Mouse (Mus musculus): ENCODE data around the gene Cd274. TPM values are rescaled to one million over a fixed set of nuclear protein-coding genes. Genes with fewer than 3 reads are reported as not detected.

The Cd274 gene
- 100 to 1,000 TPM in 1 of 2 experiments, 10 to 100 TPM in 1; 80.5 to 102 TPM for total RNA-seq (2023)

GRCm38 (mm10) chr19:29366969-29367622, at the start of gene Cd274, which contains the start of gene Plgrkt:
Gene Cd274, plus strand, starts transcription at chr19:29367455.
Gene Plgrkt, minus strand, starts transcription at chr19:29367390.

DNA sequence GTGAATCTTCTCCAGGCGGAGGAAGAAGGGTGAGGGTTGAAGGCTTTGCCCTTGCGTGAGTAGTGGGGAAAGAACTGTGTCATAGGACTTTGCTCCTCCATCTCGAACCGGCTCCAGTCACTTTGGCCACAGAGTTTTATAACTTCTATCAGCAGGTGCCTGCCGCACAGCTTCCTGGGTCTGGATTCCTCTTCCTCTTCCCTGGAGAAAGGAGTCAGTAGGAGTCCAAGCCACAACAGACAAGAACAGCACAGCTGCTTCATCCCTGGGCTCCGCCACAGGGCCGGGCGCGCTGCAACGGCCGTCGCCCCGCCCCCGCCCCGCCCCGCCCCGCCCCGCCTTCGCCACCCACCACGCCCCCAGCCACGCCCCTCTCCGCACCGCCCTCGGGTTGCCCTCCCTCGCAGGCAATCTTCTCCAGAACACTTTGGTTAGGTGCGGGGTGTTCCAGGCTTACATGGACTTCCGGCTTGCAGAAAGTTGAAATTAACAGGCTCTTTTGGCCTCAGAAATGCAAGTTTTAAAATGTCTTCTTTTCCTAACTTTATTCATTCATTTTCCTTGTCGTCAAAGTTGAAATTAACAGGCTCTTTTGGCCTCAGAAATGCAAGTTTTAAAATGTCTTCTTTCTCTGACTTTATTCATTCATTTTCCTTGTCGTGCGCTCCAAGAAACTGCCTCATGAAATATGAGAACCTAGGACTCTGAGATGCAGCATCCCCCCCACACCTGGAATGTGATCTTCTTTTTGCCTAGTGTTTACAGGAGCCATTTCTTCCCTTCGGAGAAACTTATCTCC, 42.0 kb upstream of the Cd274 start, which contains the start of gene Insl6:
Insl6 (minus strand) TSS at position 304 of the 799 bp plus-strand sequence.

DNA sequence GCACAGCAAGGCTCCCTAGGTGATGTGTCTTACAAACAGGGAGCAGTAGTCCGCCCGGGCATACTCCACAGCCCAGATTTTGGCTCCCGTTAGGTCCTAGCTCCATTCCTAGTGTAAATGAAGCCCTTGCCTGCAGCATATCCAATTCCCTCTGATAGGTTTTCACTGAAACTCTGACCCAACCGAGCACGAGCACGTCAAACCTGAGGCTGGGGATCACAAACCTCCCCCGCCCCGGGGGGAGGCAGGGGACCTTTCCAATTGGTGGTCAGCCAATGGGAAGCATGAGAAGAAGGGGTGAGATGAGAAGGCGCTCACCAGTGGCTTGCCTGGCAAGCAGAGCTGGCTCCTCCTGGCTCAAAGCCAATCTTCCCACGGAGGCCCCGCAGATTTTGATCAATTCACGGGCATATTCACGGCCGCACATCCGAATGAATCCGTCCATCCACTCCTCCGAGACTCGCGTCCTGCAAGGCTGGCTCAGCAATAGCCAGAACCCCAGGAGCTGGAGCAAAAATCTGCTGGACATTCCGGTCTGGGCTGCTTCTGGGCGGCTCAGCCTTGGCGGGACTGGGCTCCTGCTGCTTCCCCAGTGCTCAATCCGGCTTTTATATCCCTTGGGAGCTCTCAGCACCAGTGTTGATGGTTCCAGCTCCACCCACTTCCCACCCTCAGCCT, 33.0 kb upstream of the Cd274 start, which contains the start of gene Rln1:
Rln1 (minus strand) TSS at position 603 of the 678 bp plus-strand sequence.

DNA sequence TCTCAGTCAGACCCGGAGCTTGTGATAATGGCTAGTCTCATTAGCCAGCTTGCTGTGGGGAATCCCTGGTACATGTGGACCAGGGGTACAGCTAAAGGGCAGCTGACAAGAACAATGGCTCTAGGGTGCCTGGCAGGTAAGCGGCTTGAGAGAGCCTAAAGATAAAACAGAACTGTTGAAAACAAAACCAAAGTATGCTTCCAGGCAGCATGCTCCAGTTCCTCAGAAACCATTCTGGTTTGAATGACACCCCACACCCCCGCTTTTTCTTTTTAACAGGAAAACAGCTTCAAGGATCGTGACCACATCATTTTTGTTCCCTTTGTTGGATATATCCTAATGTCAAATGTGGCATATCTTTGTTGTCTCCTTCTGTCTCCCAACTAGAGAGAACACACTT, 43.4 kb downstream of the Cd274 start, which contains the start of gene Pdcd1lg2:
Pdcd1lg2 (plus strand) TSS at position 301 of the 400 bp plus-strand sequence.

Other genes with a start within 250 kb of the Cd274 start
- gene Jak2, start 115.6 kb upstream of the Cd274 start, total RNA-seq (2023): 10 to 100 TPM; 58.3 to 61.4 TPM
- 1 to 10 TPM; 2.8 to 3.9 TPM for gene Insl6, start 42.1 kb upstream of the Cd274 start, total RNA-seq (2023)
- gene Rln1, start 32.8 kb upstream of the Cd274 start, total RNA-seq (2023): not detected
- 100 to 1,000 TPM; 145 to 161 TPM for gene Plgrkt, start 65 bp upstream of the Cd274 start, total RNA-seq (2023)
- gene Pdcd1lg2, start 43.5 kb downstream of the Cd274 start, total RNA-seq (2023): 1 to 10 TPM; 6.5 to 8.8 TPM
- 10 to 100 TPM; 49.9 to 58.2 TPM for gene Ric1, start 154.8 kb downstream of the Cd274 start, total RNA-seq (2023)

Measured in B cell, adult 67 days (primary cell).